ENCODE assay signal across 16 mouse cellular contexts in genomic region chr8:90353960-90354540, GRCm38 (mm10). TPM values are rescaled to one million over a fixed set of nuclear protein-coding genes. Genes with fewer than 3 reads are reported as not detected.
A peak's percentile ranks its signal among the peaks of the same experiment; 100 is the strongest.
DNase-seq lines count a peak whose midpoint lies in the region; ATAC-seq and TF ChIP-seq lines count a peak whose summit lies in the region.
"Had no signal": no experiment of that assay in that cellular context is flagged by ENCODE, and none has a peak within 500 bp of the region (broad histone marks: within the 10 kb centered on the region; RNA-seq: fewer than 3 reads in every experiment).

No protein-coding gene starts in this region.

- no peaks in the 10 kb centered on the region for H3K9me3 ChIP-seq in hindbrain, embryonic 13.5 days
- no peaks in the 10 kb centered on the region for H3K9me3 ChIP-seq in midbrain, postnatal 0 days (ENCODE audit: low read length)
- H3K9me3 ChIP-seq: embryonic facial prominence, embryonic 12.5 days; liver, embryonic 12.5 days had no signal

- TF ChIP-seq CTCF in midbrain, postnatal 0 days (IDR thresholded peaks at IDR 0.05) = no peak

- H3K4me3 ChIP-seq in hindbrain, embryonic 13.5 days = no peak overlapping the region
- no peak overlapping the region for H3K4me3 ChIP-seq in midbrain, postnatal 0 days (ENCODE audit: low read depth, low read length)
- H3K4me3 ChIP-seq: embryonic facial prominence, embryonic 12.5 days; liver, embryonic 12.5 days had no signal

- no peak overlapping the region for H3K9ac ChIP-seq in hindbrain, embryonic 13.5 days
- no peak overlapping the region for H3K9ac ChIP-seq in midbrain, postnatal 0 days (replicated peaks; ENCODE audit: low read length, poor library complexity, severe bottlenecking)
- H3K9ac ChIP-seq: embryonic facial prominence, embryonic 12.5 days; liver, embryonic 12.5 days had no signal

- H3K27me3 ChIP-seq in hindbrain, embryonic 13.5 days = no peaks in the 10 kb centered on the region
- no peaks in the 10 kb centered on the region for H3K27me3 ChIP-seq in midbrain, postnatal 0 days (ENCODE audit: insufficient read depth, low read length)

- peaks cover 25% of the 10 kb centered on the region for H3K4me1 ChIP-seq in hindbrain, embryonic 13.5 days (replicated peaks)
- H3K4me1 ChIP-seq in midbrain, postnatal 0 days (ENCODE audit: insufficient read depth, low read length) = peaks cover 3% of the 10 kb centered on the region; the same call in 1 of the 2 replicates
- H3K4me1 ChIP-seq: embryonic facial prominence, embryonic 12.5 days; liver, embryonic 12.5 days had no signal

- H3K27ac ChIP-seq in hindbrain, embryonic 13.5 days = no peak overlapping the region; the same call in 1 of the 2 replicates
- no peak overlapping the region for H3K27ac ChIP-seq in midbrain, postnatal 0 days (ENCODE audit: low read depth, low read length)
- H3K27ac ChIP-seq: embryonic facial prominence, embryonic 12.5 days; kidney, postnatal 0 days; liver, embryonic 12.5 days had no signal

- DNase-seq in thymus, postnatal 4 days = peak; percentile 29
- no peak for DNase-seq in thymus, adult 18-20 months
- DNase-seq in midbrain, postnatal 0 days (ENCODE audit: low spot score) = peak; percentile 14
- DNase-seq in lung, postnatal 25 days (ENCODE audit: low spot score) = no peak
- DNase-seq in urinary bladder, adult 18-20 months (ENCODE audit: low spot score in 2 of 2) = no peak
- DNase-seq in adrenal gland, adult 2 months = no peak
- DNase-seq: cerebellum, adult 8-10 months; gastrocnemius, postnatal 25 days; thymus, adult 2 months had no signal

- H3K4me2 ChIP-seq in hindbrain, embryonic 13.5 days = peak overlapping the region; percentile 9; the same call in 1 of the 2 replicates
- H3K4me2 ChIP-seq in midbrain, postnatal 0 days (ENCODE audit: low read depth, low read length, poor library complexity, severe bottlenecking) = peak overlapping the region; percentile 0; the same call in 1 of the 2 replicates
- H3K4me2 ChIP-seq: embryonic facial prominence, embryonic 12.5 days; liver, embryonic 12.5 days had no signal

- H3K36me3 ChIP-seq in hindbrain, embryonic 13.5 days = no peaks in the 10 kb centered on the region
- H3K36me3 ChIP-seq in midbrain, postnatal 0 days (ENCODE audit: insufficient read depth, low read length) = no peaks in the 10 kb centered on the region
- H3K36me3 ChIP-seq: embryonic facial prominence, embryonic 12.5 days; liver, embryonic 12.5 days had no signal

- 15% methylated on average over 16 of the region's 16 CpGs for WGBS in hindbrain, embryonic 13.5 days
- WGBS in midbrain, postnatal 0 days = 21% methylated on average over 16 of the region's 16 CpGs

- ATAC-seq in hindbrain, embryonic 13.5 days (ENCODE audit: low FRiP score) = no peak
- no peak for ATAC-seq in midbrain, postnatal 0 days (ENCODE audit: low FRiP score)
- ATAC-seq: inflammation-experienced regulatory T-cells, adult 6 months; liver, embryonic 12.5 days; lung, postnatal 0 days had no signal

RNA-seq across cellular contexts. Expression of gene Tox3, which starts 5.9 kb away (rescaled TPM):
- polyA plus RNA-seq in hindbrain, embryonic 13.5 days (2015; fragmentation: Nextera tagmentation; extraction: Ambion mirVana) = 20.1 and 23.6 TPM in 2 replicates
- total RNA-seq in midbrain, postnatal 0 days (2014; rRNA removed) = 38.0 and 46.1 TPM in 2 replicates
- 27.9 and 31.0 TPM in 2 replicates for polyA plus RNA-seq in midbrain, postnatal 0 days (2015; fragmentation: Nextera tagmentation; extraction: Ambion mirVana)
- 1 to 10 TPM; 2.9 to 3.5 TPM for total RNA-seq in adrenal gland, adult 2 months (2021)
- 3.9 and 4.1 TPM in 2 replicates for polyA plus RNA-seq in adrenal gland, adult 2 months (2012; rRNA removed)
- total RNA-seq: monocyte, adult 5-6 weeks had no signal
- polyA plus RNA-seq: inflammation-experienced regulatory T-cells, adult 6 months had no signal

Comparison
In these comparisons a context has a peak if more than half of its experiments do, and no peak if none do; other contexts are left out.
1. DNase-seq: peak in thymus, postnatal 4 days (single experiment) and midbrain, postnatal 0 days (single experiment); none in thymus, adult 18-20 months (0 of 2), lung, postnatal 25 days (single experiment), urinary bladder, adult 18-20 months (0 of 2) and adrenal gland, adult 2 months (single experiment).